In the genomic region with DNA sequence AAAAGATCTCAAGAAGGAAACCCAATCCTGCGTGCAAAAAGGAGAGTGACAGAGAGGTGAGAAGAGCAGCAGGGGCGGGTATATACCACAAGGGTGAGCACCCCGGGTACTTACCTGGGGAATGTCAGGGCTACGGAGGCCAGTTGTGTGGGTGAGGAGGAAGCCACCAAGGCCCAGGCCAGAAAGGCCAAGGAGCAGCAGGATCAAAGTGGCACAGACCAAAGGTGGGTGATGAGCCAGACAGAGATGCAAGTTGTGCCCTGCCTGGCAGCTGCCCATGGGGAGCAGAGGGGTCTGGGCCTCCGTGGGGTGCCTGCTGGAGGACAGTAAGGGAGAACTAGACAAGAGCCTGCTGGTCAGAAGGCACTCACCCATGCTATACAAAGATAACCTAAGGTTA, we compare ENCODE assay signal across 8 mouse cellular contexts. TPM values are rescaled to one million over a fixed set of nuclear protein-coding genes. Genes with fewer than 3 reads are reported as not detected.
DNase-seq lines count a peak whose midpoint lies in the region; ATAC-seq and TF ChIP-seq lines count a peak whose summit lies in the region.

No protein-coding gene starts in this region.

- H3K4me1 ChIP-seq in midbrain, embryonic 13.5 days (replicated peaks) = peaks cover 16% of the 10 kb centered on the region
- H3K4me1 ChIP-seq in midbrain, embryonic 10.5 days = peaks cover 22% of the 10 kb centered on the region
- H3K4me1 ChIP-seq in hindbrain, embryonic 15.5 days (replicated peaks) = peaks cover 18% of the 10 kb centered on the region
- H3K4me1 ChIP-seq in small intestine, adult 2 months (ENCODE audit: control insufficient read depth, insufficient read depth, insufficient read length, low read length) = peaks cover 15% of the 10 kb centered on the region

- H3K36me3 ChIP-seq in midbrain, embryonic 13.5 days = 0 out of 2 replicates have a peak, but pooled peaks cover 4% of the 10 kb centered on the region
- peaks cover 33% of the 10 kb centered on the region for H3K36me3 ChIP-seq in midbrain, embryonic 10.5 days
- H3K36me3 ChIP-seq in hindbrain, embryonic 15.5 days = no peaks in the 10 kb centered on the region
- peaks cover 4% of the 10 kb centered on the region; the same call in 1 of the 2 replicates for H3K36me3 ChIP-seq in small intestine, adult 2 months (ENCODE audit: control insufficient read depth, insufficient read depth, low read length)

- peak; percentile 10 to 15 for DNase-seq in cerebellum, adult 18-20 months
- DNase-seq in cerebellum, adult 11 months = no peak
- no peak for DNase-seq in midbrain, embryonic 10.5 days (ENCODE audit: low spot score)
- DNase-seq in retina, embryonic 14.5 days (ENCODE audit: low spot score) = no peak
- DNase-seq in gastrocnemius, postnatal 4 days (ENCODE audit: low spot score in 2 of 2) = no peak

- H3K4me2 ChIP-seq in midbrain, embryonic 13.5 days (replicated peaks) = peak overlapping the region; percentile 74
- peak overlapping the region; percentile 58 for H3K4me2 ChIP-seq in hindbrain, embryonic 15.5 days

- no peak for ATAC-seq in midbrain, embryonic 13.5 days
- ATAC-seq in hindbrain, embryonic 15.5 days (ENCODE audit: low FRiP score, low read depth) = no peak

- H3K9ac ChIP-seq in midbrain, embryonic 13.5 days (replicated peaks) = peak overlapping the region; percentile 5; the same call in 1 of the 2 replicates
- no peak overlapping the region for H3K9ac ChIP-seq in hindbrain, embryonic 15.5 days

- H3K27ac ChIP-seq in midbrain, embryonic 13.5 days = no peak overlapping the region
- H3K27ac ChIP-seq in midbrain, embryonic 10.5 days (replicated peaks) = no peak overlapping the region
- no peak overlapping the region for H3K27ac ChIP-seq in hindbrain, embryonic 15.5 days (replicated peaks)
- H3K27ac ChIP-seq in small intestine, adult 2 months (ENCODE audit: insufficient read depth, low read depth, low read length) = peak overlapping the region; percentile 72

- H3K9me3 ChIP-seq in midbrain, embryonic 13.5 days = no peaks in the 10 kb centered on the region
- H3K9me3 ChIP-seq in midbrain, embryonic 10.5 days (replicated peaks) = no peaks in the 10 kb centered on the region
- no peaks in the 10 kb centered on the region for H3K9me3 ChIP-seq in hindbrain, embryonic 15.5 days

- no peak for TF ChIP-seq POLR2A in small intestine, adult 2 months (IDR thresholded peaks at IDR 0.05; ENCODE audit: low read depth, low read length)

- no peaks in the 10 kb centered on the region for H3K27me3 ChIP-seq in midbrain, embryonic 13.5 days
- no peaks in the 10 kb centered on the region for H3K27me3 ChIP-seq in midbrain, embryonic 10.5 days (ENCODE audit: low read depth, poor library complexity, severe bottlenecking)
- no peaks in the 10 kb centered on the region for H3K27me3 ChIP-seq in hindbrain, embryonic 15.5 days
- no peaks in the 10 kb centered on the region for H3K27me3 ChIP-seq in small intestine, adult 2 months (ENCODE audit: control insufficient read depth, insufficient read depth, low read length)

- no peak for TF ChIP-seq CTCF in small intestine, adult 2 months (IDR thresholded peaks at IDR 0.05; ENCODE audit: extremely low read depth, insufficient read length, insufficient replicate concordance, low read depth, low read length)

- 0 out of 2 replicates have a peak overlapping the region, but pooled peaks have one; percentile 65 for H3K4me3 ChIP-seq in midbrain, embryonic 13.5 days (replicated peaks)
- no peak overlapping the region for H3K4me3 ChIP-seq in midbrain, embryonic 10.5 days
- no peak overlapping the region for H3K4me3 ChIP-seq in hindbrain, embryonic 15.5 days
- peak overlapping the region; percentile 24 for H3K4me3 ChIP-seq in small intestine, adult 2 months (ENCODE audit: low read depth, low read length)

- WGBS in midbrain, embryonic 13.5 days = 89% methylated on average over 5 of the region's 5 CpGs
- 90% methylated on average over 5 of the region's 5 CpGs for WGBS in midbrain, embryonic 10.5 days
- 91% methylated on average over 5 of the region's 5 CpGs for WGBS in hindbrain, embryonic 15.5 days
- 90% methylated on average over 5 of the region's 5 CpGs for WGBS in small intestine, adult 2 months

RNA-seq across cellular contexts. Expression of gene Taok2, which starts 12.4 kb away (rescaled TPM):
- polyA plus RNA-seq in midbrain, embryonic 13.5 days (2015; fragmentation: Nextera tagmentation; extraction: Ambion mirVana) = 61.4 and 63.1 TPM in 2 replicates
- polyA plus RNA-seq in midbrain, embryonic 10.5 days (2016; fragmentation: Nextera tagmentation; extraction: Ambion mirVana) = 53.2 and 61.1 TPM in 2 replicates
- polyA plus RNA-seq in hindbrain, embryonic 15.5 days (2015; fragmentation: Nextera tagmentation; extraction: Ambion mirVana) = 56.2 and 58.1 TPM in 2 replicates
- polyA plus RNA-seq in small intestine, adult 2 months (2012; rRNA removed) = 42.3 and 77.4 TPM in 2 replicates
- total RNA-seq in gastrocnemius, postnatal 4 days (2021) = 10 to 100 TPM; 61.2 to 67.0 TPM

RNA-seq across cellular contexts. Expression of gene Tmem219, which starts 25.8 kb away (rescaled TPM):
- polyA plus RNA-seq in midbrain, embryonic 13.5 days (2015; fragmentation: Nextera tagmentation; extraction: Ambion mirVana) = 33.2 and 35.0 TPM in 2 replicates
- 29.4 and 36.1 TPM in 2 replicates for polyA plus RNA-seq in midbrain, embryonic 10.5 days (2016; fragmentation: Nextera tagmentation; extraction: Ambion mirVana)
- polyA plus RNA-seq in hindbrain, embryonic 15.5 days (2015; fragmentation: Nextera tagmentation; extraction: Ambion mirVana) = 28.6 and 30.4 TPM in 2 replicates
- 51.5 and 143 TPM in 2 replicates for polyA plus RNA-seq in small intestine, adult 2 months (2012; rRNA removed)
- total RNA-seq in gastrocnemius, postnatal 4 days (2021) = 10 to 100 TPM; 22.8 to 23.8 TPM

RNA-seq across cellular contexts. Expression of gene Kctd13, which starts 31.8 kb away (rescaled TPM):
- polyA plus RNA-seq in midbrain, embryonic 13.5 days (2015; fragmentation: Nextera tagmentation; extraction: Ambion mirVana) = 84.3 and 85.7 TPM in 2 replicates
- 20.8 and 26.1 TPM in 2 replicates for polyA plus RNA-seq in midbrain, embryonic 10.5 days (2016; fragmentation: Nextera tagmentation; extraction: Ambion mirVana)
- polyA plus RNA-seq in hindbrain, embryonic 15.5 days (2015; fragmentation: Nextera tagmentation; extraction: Ambion mirVana) = 118 and 130 TPM in 2 replicates
- polyA plus RNA-seq in small intestine, adult 2 months (2012; rRNA removed) = 9.1 and 18.8 TPM in 2 replicates
- total RNA-seq in gastrocnemius, postnatal 4 days (2021) = 1 to 10 TPM; 6.0 to 7.0 TPM

RNA-seq across cellular contexts. Expression of gene Ino80e, which starts 34.7 kb away (rescaled TPM):
- 84.3 and 88.8 TPM in 2 replicates for polyA plus RNA-seq in midbrain, embryonic 13.5 days (2015; fragmentation: Nextera tagmentation; extraction: Ambion mirVana)
- polyA plus RNA-seq in midbrain, embryonic 10.5 days (2016; fragmentation: Nextera tagmentation; extraction: Ambion mirVana) = 105 and 107 TPM in 2 replicates
- 91.5 and 94.6 TPM in 2 replicates for polyA plus RNA-seq in hindbrain, embryonic 15.5 days (2015; fragmentation: Nextera tagmentation; extraction: Ambion mirVana)
- 16.5 and 42.8 TPM in 2 replicates for polyA plus RNA-seq in small intestine, adult 2 months (2012; rRNA removed)
- total RNA-seq in gastrocnemius, postnatal 4 days (2021) = 10 to 100 TPM; 35.9 to 38.7 TPM

RNA-seq across cellular contexts. Expression of gene Hirip3, which starts 35.1 kb away (rescaled TPM):
- 26.8 and 28.5 TPM in 2 replicates for polyA plus RNA-seq in midbrain, embryonic 13.5 days (2015; fragmentation: Nextera tagmentation; extraction: Ambion mirVana)
- polyA plus RNA-seq in midbrain, embryonic 10.5 days (2016; fragmentation: Nextera tagmentation; extraction: Ambion mirVana) = 50.1 and 50.7 TPM in 2 replicates
- 22.6 and 24.0 TPM in 2 replicates for polyA plus RNA-seq in hindbrain, embryonic 15.5 days (2015; fragmentation: Nextera tagmentation; extraction: Ambion mirVana)
- 1.3 and 3.6 TPM in 2 replicates for polyA plus RNA-seq in small intestine, adult 2 months (2012; rRNA removed)
- 10 to 100 TPM; 22.2 to 29.4 TPM for total RNA-seq in gastrocnemius, postnatal 4 days (2021)

Comparison
In these comparisons a context has a peak if more than half of its experiments do, and no peak if none do; other contexts are left out.
1. DNase-seq: peak in cerebellum, adult 18-20 months (2 of 2); none in cerebellum, adult 11 months (single experiment), midbrain, embryonic 10.5 days (single experiment), retina, embryonic 14.5 days (single experiment) and gastrocnemius, postnatal 4 days (0 of 2).
2. H3K4me3 ChIP-seq: peak in midbrain, embryonic 13.5 days (single experiment) and small intestine, adult 2 months (single experiment); none in midbrain, embryonic 10.5 days (single experiment) and hindbrain, embryonic 15.5 days (single experiment).